Mouse (Mus musculus) brain, embryonic 14.5 days (tissue): ENCODE measurements around the gene Cog7.

Source experiments
- CTCF ChIP-seq: fragments of 200-500 bp; IDR thresholded peaks from 2 replicates; pipeline ENCODE4 v1.5.1; 2012; ENCODE audit warnings: inconsistent platforms, mild to moderate bottlenecking, moderate library complexity, borderline replicate concordance; ENCODE audit not compliant: insufficient read depth, insufficient read length; ENCODE audit errors: extremely low read depth
- POLR2A ChIP-seq: fragments of 200-500 bp; IDR thresholded peaks from 2 replicates; pipeline ENCODE4 v1.6.1; 2012; ENCODE audit warnings: mild to moderate bottlenecking, inconsistent platforms, borderline replicate concordance; ENCODE audit not compliant: poor library complexity, insufficient read depth, insufficient read length, severe bottlenecking; ENCODE audit errors: extremely low read depth

DNA sequence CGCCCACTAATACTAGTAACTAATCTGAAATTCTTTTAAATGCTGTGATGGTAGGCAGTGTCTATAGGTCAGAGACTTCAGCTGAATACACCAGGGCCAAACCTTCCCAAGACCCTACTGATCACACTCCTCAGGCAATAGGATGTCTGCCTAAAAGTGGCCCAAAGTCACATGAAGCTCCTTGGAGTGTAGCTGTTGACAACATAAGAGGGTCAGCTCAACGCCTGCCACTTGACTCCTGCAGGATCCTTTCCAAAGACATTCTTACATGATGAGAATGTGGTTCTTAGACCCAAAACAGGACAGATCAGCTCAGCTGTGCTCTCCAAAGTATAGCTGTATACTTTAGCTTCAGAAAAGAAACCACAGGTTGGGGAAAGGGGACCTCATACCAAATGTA, 39.1 kb downstream of the Cog7 start:
- TF ChIP-seq CTCF (no peak), POLR2A (no peak)
